Mouse (Mus musculus): Measurements from ENCODE around the gene Kcnh5.

DNA sequence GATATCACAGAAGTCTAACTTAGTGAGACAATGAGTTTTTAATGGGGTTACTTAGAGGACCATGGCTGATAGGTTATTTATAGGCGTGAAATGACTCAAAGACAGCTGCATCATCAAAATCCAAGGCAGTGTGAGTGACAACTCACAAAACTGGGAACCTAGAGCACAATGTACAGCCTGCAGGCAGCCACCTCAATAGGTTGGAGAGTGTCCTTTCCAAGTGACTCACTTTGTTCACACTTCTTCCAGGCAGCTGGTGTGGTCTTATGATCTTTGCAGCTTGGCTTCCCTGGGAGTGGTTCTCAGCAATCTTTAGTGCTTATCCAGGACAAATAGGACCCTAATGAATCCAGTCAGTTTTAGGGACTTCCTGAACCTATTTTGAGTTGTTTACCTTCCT lies 322.9 kb downstream of the Kcnh5 start:
- TF ChIP-seq CTCF (IDR thresholded peaks at IDR 0.05; ENCODE audit: low read depth) (no peak), EP300 (IDR thresholded peaks at IDR 0.05; ENCODE audit: low read depth) (no peak)
